In genomic region chr4:127452081-127452480, GRCm38 (mm10) we compare ENCODE assay signal across 32 mouse cellular contexts.
"Had no signal": no experiment of that assay in that cellular context is flagged by ENCODE, and none has a peak within 500 bp of the region (broad histone marks: within the 10 kb centered on the region; RNA-seq: fewer than 3 reads in every experiment).

No protein-coding gene starts in this region.

- H3K4me3 ChIP-seq: heart, embryonic 10.5 days; heart, embryonic 13.5 days; heart, embryonic 15.5 days; hindbrain, embryonic 10.5 days; hindbrain, embryonic 12.5 days; hindbrain, embryonic 13.5 days; hindbrain, embryonic 15.5 days; intestine, embryonic 15.5 days; kidney, embryonic 15.5 days; layer of hippocampus, adult 2 months; left cerebral cortex, adult 2 months had no signal

- H3K27ac ChIP-seq: heart, embryonic 10.5 days; heart, embryonic 13.5 days; heart, embryonic 15.5 days; hindbrain, embryonic 10.5 days; hindbrain, embryonic 12.5 days; hindbrain, embryonic 13.5 days; hindbrain, embryonic 14.5 days; hindbrain, embryonic 15.5 days; hindbrain, postnatal 0 days; intestine, embryonic 15.5 days; kidney, embryonic 15.5 days; layer of hippocampus, adult 2 months; left cerebral cortex, adult 2 months had no signal

- H3K4me1 ChIP-seq: heart, embryonic 10.5 days; heart, embryonic 13.5 days; heart, embryonic 15.5 days; hindbrain, embryonic 12.5 days; hindbrain, embryonic 13.5 days; hindbrain, embryonic 15.5 days; intestine, embryonic 15.5 days had no signal

- ATAC-seq: hindbrain, embryonic 16.5 days; hindbrain, postnatal 0 days; inflammation-experienced regulatory T-cells, adult 6 months; intestine, embryonic 15.5 days; intestine, embryonic 16.5 days; intestine, postnatal 0 days had no signal

- H3K27me3 ChIP-seq: heart, embryonic 13.5 days; heart, embryonic 15.5 days; hindbrain, embryonic 12.5 days; hindbrain, embryonic 13.5 days; hindbrain, embryonic 15.5 days; intestine, embryonic 15.5 days; kidney, embryonic 15.5 days had no signal

- DNase-seq: heart, postnatal 10 days; heart, postnatal 14 days; heart, postnatal 36 days; heart, postnatal 4 days; kidney, adult 11 months; kidney, adult 2 months; kidney, adult 8-10 months; kidney, adult 9 months; kidney, postnatal 10 days; kidney, postnatal 14 days; kidney, postnatal 25 days; kidney, postnatal 36 days; layer of hippocampus, adult 9-11 months; layer of hippocampus, postnatal 36 days had no signal

- H3K36me3 ChIP-seq: heart, embryonic 10.5 days; heart, embryonic 13.5 days; heart, embryonic 15.5 days; hindbrain, embryonic 10.5 days; hindbrain, embryonic 12.5 days; hindbrain, embryonic 13.5 days; hindbrain, embryonic 15.5 days; intestine, embryonic 15.5 days; kidney, embryonic 15.5 days had no signal

- H3K9ac ChIP-seq: heart, embryonic 13.5 days; heart, embryonic 15.5 days; hindbrain, embryonic 12.5 days; hindbrain, embryonic 13.5 days; hindbrain, embryonic 14.5 days; hindbrain, embryonic 15.5 days; intestine, embryonic 15.5 days; kidney, embryonic 15.5 days had no signal

- H3K4me2 ChIP-seq: heart, embryonic 11.5 days; heart, embryonic 13.5 days; heart, embryonic 15.5 days; hindbrain, embryonic 12.5 days; hindbrain, embryonic 13.5 days; hindbrain, embryonic 14.5 days; hindbrain, embryonic 15.5 days; intestine, embryonic 15.5 days; kidney, embryonic 15.5 days had no signal

- H3K9me3 ChIP-seq: heart, embryonic 10.5 days; heart, embryonic 15.5 days; hindbrain, embryonic 15.5 days; intestine, embryonic 15.5 days; kidney, embryonic 15.5 days had no signal
